Mouse (Mus musculus) induced T-regulatory cell, adult 2 months (primary cell): ENCODE data around the gene Trappc12.

ENCODE experiments used
- DNase-seq: peaks from one replicate; pipeline ENCODE4 v3.0.0-alpha.2; 2012; ENCODE audit warnings: low read depth

Trappc12 gene

GRCm38 (mm10) chr12:28750021-28750633 is at the start of gene Trappc12:
Gene Trappc12 (minus strand): TSS chr12:28750472.
- DNase-seq, result peak; percentile 94

GRCm38 (mm10) chr12:28799798-28800411 is 49.6 kb upstream of the Trappc12 start:
- no peak for DNase-seq

GRCm38 (mm10) chr12:28796881-28797420 is 46.7 kb upstream of the Trappc12 start:
- DNase-seq, result no peak

- DNase-seq, result no peak
Measured at GRCm38 (mm10) chr12:28795041-28795440, 44.8 kb upstream of the Trappc12 start.

- no peak for DNase-seq
Measured at GRCm38 (mm10) chr12:28793715-28794114, 43.4 kb upstream of the Trappc12 start.

DNA sequence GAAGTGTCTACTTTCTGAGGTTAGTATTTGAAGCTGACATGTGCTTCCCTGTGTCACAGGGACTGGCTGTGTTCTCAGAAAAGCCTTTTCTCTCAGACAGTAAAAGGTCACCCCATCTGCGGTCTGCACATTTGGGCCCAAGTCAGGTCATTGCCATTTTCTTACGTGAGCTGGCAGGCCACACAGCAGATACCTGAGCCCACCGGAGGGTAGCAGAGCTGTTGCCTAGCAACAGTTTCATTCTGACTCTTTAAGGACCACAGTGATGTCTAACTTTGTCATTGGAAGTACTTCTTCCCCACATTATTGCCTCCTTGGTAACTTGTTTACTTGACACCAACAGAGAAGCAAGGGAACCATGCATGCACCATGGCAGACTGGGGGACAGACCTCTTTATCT is 42.3 kb upstream of the Trappc12 start:
- peak; percentile 26 for DNase-seq

DNA sequence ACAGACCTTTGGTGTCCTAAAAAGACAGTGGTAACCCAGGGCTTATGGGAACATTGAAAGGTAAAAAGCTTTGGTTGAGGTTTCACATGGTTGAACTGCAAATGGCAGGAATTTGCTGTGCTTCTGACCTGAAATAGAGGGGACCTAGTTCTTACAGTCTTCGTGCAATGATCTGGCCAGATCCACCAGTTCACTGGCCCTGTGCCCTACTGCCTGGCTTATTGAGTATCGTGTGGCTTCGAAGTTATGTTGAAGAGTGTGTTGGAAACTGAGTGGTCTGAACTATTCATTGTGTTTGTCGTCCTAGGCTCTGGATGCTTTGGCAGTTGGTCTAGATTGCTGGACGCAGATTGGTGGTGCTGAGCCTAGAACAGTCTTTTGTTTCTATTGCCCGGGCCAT is 36.0 kb upstream of the Trappc12 start:
- no peak for DNase-seq

DNA sequence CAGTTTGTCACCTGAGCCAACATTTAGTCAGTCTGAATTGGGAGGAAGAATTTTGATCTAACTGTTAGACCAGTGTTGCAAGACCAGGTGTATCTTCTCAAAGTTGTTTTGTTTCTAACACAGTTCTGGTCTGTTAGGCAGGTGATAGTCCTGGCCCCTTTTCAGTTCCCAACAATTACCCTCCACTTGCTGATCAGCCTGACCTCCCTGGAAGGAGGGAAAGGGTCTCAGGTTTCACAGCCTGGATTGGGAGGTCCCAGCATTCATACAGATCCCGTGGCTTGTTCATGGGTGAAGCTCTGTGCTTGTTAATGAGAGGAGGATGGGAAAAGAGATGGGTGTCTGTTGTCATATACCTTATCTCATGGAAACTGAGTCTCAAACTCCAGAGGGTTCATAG is 35.0 kb upstream of the Trappc12 start:
- no peak for DNase-seq

DNA sequence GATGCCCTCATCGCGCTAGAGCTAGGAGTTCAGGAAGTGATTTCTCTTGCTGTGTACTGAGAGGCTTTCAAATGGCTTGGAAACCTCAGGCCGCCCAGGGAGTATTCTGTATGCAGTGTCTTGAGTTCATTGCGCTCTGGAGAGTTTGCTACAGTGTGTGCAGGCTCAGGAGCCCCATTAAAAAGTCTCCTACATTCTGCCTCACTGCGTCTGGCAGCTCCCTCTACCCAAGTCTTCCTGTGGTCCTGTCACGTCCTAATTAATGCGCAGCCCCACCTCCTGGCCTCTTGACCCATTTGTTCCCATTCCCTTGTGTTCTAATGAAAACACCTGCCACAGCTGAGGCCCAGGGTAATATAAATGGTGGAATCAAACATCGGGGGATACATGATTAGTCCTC is 34.6 kb upstream of the Trappc12 start:
- no peak for DNase-seq

- peak; percentile 13 for DNase-seq
Measured at GRCm38 (mm10) chr12:28784355-28784754, 34.1 kb upstream of the Trappc12 start.

- no peak for DNase-seq
Measured at GRCm38 (mm10) chr12:28782637-28783036, 32.4 kb upstream of the Trappc12 start.

- DNase-seq, result no peak
Measured at GRCm38 (mm10) chr12:28780180-28780579, 29.9 kb upstream of the Trappc12 start.

DNA sequence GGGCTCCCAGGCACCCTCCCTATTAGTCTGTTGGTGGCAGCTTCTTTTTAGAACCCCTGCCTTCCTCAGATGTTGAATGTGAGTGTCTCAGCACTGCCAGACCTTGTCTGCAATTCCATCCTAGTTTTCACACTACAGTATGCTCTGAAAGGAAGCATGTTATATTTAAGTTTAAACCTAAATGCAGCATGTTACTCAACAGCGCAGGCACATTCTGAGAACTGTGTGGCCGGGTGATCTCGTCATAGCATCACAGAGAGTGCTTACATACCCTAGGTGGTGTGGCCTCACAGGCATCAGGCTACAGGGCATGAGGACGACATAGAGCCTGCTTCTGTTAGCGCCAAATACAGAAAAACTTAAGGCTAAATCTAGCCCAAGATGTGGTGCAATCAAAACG is 25.4 kb upstream of the Trappc12 start:
- no peak for DNase-seq

DNA sequence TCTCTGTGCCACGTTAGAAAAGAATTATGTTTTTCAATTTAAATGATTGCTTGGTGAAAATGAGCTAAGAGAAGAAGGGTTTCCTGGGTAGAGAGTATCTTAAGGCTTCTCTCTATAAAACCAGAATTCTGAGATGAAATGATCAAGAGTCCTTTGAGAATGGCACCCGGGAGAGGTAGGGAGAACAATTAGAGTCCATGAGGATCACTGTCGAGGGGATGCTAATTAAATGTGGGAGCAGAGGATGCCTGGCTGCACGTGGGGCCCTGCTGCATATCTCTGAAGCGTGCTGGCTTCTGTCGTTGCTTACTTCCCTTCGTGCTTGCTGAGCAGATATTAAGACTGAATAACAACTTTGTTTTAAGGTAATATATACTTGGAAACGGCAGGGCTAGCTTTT is 24.8 kb upstream of the Trappc12 start:
- no peak for DNase-seq

DNA sequence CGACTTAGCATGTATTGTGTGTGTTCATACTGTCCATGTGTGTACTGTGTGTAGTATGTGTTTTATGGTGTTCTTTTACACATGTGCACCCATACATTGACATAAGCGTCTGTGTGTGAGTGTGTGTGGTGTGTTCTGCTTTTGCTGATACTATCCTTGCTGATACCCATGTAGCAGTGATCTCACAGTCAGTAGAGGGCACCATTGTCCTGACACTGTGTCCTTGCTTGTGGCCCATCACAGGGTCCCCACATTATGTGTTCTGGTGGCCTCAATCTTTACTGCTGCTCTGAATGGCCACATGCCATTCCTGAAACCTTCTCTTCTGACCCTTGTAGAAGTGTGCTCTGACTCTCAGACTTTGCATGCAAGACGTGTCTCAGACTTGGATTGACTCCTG is 23.5 kb upstream of the Trappc12 start:
- DNase-seq, result no peak

- no peak for DNase-seq
Measured at GRCm38 (mm10) chr12:28769953-28770352, 19.7 kb upstream of the Trappc12 start.

DNA sequence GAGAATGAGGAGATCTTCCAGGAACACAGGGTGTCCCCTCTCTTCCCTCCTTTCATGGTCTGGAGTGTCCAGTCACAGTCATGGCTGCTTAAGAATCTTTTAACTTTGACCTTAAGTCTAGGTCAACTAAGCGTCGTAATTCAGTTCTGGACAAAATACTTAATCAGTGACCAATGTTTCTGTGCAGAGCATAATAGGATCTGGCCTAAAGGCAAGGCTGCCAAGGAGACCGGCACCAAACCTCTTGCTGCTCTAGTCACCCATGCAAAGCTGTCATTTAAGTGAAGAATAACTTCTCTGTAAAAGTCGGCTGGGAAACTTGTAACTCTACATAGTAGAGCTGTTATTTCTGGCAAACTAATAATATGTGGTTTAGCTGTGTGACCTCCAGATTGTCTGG is 5.7 kb upstream of the Trappc12 start:
- no peak for DNase-seq

GRCm38 (mm10) chr12:28751508-28752263 is 1.4 kb upstream of the Trappc12 start, which contains the start of gene Eipr1:
Gene Eipr1 (plus strand): TSS chr12:28751803.
- DNase-seq, result peak; percentile 98

- no peak for DNase-seq
Measured at GRCm38 (mm10) chr12:28750876-28751275, 604 bp upstream of the Trappc12 start.

DNA sequence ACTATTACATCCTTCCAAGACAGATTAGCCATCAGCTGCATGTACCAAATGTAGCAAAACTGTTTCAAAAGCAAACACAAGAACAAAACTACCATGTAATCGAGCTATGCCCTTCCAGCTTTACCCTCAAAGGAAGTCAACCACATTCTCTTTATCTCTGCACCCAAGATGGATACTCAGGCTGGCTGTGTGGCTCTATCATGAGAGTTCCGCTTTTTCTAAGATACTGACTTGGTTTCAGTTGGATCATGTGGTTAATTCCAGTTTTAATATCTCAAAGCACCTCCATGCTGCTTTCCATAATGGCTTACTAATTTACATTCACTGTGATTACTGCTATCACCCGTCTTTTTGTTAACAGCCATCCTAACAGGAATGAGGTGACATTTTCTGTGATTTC is 6.9 kb downstream of the Trappc12 start:
- DNase-seq, result no peak

GRCm38 (mm10) chr12:28735293-28735692 is 15.0 kb downstream of the Trappc12 start:
- no peak for DNase-seq

DNA sequence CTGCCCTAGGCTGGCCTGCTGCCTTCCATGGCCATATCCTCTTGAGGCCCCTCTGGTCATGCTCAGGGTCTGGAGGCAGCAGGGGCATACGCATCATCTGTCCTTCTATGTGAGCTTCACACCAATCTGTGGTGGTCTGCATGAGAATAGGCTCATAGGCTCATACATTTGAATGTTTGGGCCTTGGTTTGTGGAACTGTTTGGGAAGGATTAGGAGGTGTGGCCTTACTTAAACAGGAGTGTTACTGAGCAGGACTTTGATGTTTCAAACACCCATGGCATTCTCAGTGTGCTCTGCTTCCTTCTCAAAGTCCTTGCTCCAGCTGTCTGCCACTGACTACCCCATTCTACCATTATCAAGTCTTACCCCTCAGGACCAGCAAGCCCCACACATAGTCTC is 16.0 kb downstream of the Trappc12 start:
- no peak for DNase-seq
